Mouse (Mus musculus) erythroblast, embryonic 14.5 days (primary cell): ENCODE results near the gene Pdzd7. TPM values are rescaled to one million over a fixed set of nuclear protein-coding genes. Genes with fewer than 3 reads are reported as not detected.

Source experiments
- H3K27me3 ChIP-seq: 2 replicates; pipeline ENCODE4 v1.6.1; 2012; ENCODE audit warnings: inconsistent platforms; ENCODE audit not compliant: control insufficient read depth
- H3K36me3 ChIP-seq: 2 replicates; pipeline ENCODE4 v1.6.1; 2012; ENCODE audit warnings: mild to moderate bottlenecking, inconsistent platforms; ENCODE audit not compliant: control insufficient read depth
- H3K4me1 ChIP-seq: 2 replicates; pipeline ENCODE4 v1.6.1; 2012; ENCODE audit warnings: inconsistent platforms; ENCODE audit not compliant: control insufficient read depth
- H3K4me3 ChIP-seq: replicated peaks from 2 replicates; pipeline ENCODE3; 2012; ENCODE audit warnings: moderate library complexity, mild to moderate bottlenecking, inconsistent platforms
- H3K9me3 ChIP-seq: 2 replicates; pipeline ENCODE4 v1.6.1; 2012; ENCODE audit warnings: low read length, inconsistent platforms, mixed read lengths; ENCODE audit not compliant: control insufficient read depth
- GATA1 ChIP-seq: IDR thresholded peaks from 2 replicates; pipeline ENCODE4 v1.6.1; 2012; ENCODE audit warnings: low read length, inconsistent platforms, mixed read lengths
- TAL1 ChIP-seq: IDR thresholded peaks from 3 replicates; pipeline ENCODE4 v1.6.1; 2012; ENCODE audit warnings: low read length, inconsistent platforms, mixed read lengths
- polyA plus RNA-seq: library from polyadenylated mRNA; stranded (reverse); fragments of >175 nt; gene quantifications from 2 replicates; pipeline ENCODE4 v1.2.3, GENCODE M21; 2012

The Pdzd7 gene
- polyA plus RNA-seq, 1 experiment: not detected

DNA sequence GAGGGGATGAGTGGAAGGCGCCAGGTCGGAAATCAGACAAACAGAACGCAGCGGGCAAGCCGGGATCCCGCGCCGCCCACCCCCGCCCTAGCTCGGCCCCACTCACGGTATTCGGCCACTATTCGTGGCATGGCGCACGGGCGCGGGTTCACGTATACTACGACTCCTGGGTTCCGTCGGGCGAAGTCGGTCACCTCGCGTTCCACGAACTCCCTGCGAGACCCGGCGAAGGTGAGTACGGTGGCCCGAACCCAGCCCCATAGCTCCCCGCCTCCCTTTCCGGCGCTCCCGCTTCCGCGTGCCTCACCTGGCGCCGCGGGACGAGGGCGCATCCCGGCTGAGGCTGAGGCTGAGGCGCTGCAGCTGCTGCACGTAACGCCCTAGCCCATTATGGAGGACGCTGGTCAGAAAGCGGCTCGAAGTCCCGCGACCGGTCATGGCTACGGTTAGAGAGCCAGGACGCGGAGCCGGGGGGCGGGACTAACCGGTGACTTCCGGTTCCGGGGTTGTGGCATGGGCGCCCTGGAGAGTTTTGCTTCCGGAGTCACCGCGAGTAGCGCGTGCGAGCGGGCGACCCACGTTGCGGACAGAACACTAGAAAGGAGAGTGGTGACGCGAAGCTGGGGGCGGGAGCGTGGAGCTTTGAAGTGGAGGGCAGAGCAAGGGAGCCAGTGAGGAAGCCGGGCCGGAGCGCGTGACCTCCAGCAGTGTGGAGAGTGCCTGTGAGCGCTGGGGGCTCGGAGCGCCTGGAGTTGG is 39.4 kb downstream of the Pdzd7 start, which contains the start of gene Mrpl43:
Gene Mrpl43 (minus strand): TSS at position 486 of the 756 bp plus-strand sequence.
- Histone ChIP-seq H3K4me3 (peak within 1 kb of the TSS; percentile 79), H3K4me1 (peaks cover 27% of the 10 kb centered on the region), H3K36me3 (peaks cover 65% of the 10 kb centered on the region), H3K9me3 (no peaks in the 10 kb centered on the region), H3K27me3 (no peaks in the 10 kb centered on the region)
- TF ChIP-seq GATA1 (no peak), TAL1 (no peak)

DNA sequence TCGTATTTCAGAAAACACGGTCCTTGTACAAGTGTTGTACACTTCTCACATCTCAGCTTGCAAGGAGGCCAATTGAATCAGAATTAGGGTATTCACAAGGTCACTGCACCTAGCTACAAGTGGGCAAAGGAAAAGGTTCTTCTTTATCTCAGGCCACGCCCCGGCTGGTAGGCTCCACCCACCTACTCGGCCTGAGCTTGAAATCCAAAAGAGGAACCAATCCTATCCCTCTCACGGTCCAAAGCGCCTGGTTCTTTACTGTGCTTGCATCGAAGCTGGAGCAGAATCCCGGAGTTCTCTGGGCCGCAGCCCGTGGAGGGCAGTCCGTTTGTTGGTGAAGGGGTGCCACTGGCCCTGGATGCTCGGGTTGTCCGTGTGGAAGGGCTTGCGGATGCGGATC is 40.1 kb downstream of the Pdzd7 start, which contains the start of gene Twnk:
Gene Twnk (plus strand): TSS at position 220 of the 400 bp plus-strand sequence.
- H3K4me1 ChIP-seq: peaks cover 27% of the 10 kb centered on the region
- TF ChIP-seq TAL1 (no peak), GATA1 (no peak; the same call in 1 of the 2 replicates)
- H3K4me3 ChIP-seq: peak within 1 kb of the TSS; percentile 79

DNA sequence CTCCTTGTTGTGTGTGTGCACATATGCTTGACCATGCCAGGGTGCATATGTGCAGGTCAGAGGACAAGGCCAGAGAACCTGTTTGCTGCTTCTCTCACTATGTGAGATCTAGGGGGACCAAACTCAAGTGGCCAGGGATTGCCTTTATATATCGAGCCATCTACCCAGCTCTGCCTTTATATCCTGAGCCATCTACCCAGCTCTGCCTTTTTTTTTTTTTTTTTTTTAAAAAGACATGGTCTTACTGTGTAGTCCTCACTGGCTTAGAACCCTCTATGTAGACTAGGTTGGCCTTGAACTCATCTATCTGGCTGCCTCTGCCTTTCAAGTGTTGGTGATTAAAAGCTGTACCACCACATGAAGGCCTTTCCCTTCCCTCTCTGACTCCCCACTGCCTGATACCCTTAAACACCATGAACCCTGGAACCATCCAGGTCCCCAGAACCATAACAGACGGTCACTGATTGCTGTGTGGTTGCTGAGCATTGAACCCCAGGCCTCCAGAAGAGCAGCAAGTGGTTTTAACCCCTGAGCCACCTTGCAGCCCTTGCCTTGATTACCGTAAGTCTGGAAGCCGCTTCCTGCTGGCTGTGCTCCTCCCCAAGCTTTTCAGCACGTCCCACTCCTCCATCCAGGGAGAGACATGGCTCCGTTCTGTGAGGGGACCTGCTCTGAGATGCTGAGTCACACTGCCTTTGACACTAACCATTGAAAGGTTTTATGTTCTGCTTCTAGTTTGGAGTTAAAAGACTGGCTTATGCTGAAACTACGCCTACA is 41.6 kb downstream of the Pdzd7 start:
- peaks cover 27% of the 10 kb centered on the region for H3K4me1 ChIP-seq
- no peak for TF ChIP-seq TAL1
- no peak for TF ChIP-seq GATA1
- H3K4me3 ChIP-seq: no peak overlapping the region
- no peaks in the 10 kb centered on the region for H3K27me3 ChIP-seq
- peaks cover 53% of the 10 kb centered on the region for H3K36me3 ChIP-seq
- H3K9me3 ChIP-seq: no peaks in the 10 kb centered on the region

More for the DNA sequence above, 40.1 kb downstream of the Pdzd7 start, which contains the start of gene Twnk:
- H3K36me3 ChIP-seq: peaks cover 63% of the 10 kb centered on the region
- H3K9me3 ChIP-seq: no peaks in the 10 kb centered on the region
- no peaks in the 10 kb centered on the region for H3K27me3 ChIP-seq

DNA sequence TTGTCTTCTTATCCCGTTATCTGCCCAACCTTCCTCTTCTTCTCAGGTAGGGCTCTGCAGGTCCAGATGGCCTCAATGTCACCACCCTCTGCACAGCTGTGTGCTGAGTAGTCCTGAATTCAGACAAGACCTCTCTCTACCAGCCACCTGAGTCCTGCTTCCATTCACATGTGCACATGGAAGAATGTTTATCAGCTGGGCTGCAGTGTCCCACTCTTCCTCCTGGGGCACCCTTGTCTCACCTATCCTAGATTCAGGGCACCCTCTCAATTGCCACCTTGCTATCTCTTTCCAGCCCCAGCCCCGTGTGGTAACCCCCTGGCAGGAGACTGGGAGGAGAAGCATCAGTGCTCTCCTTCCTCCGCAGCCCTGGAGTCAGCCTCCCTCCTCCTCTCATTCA is 43.2 kb downstream of the Pdzd7 start:
- TF ChIP-seq TAL1 (no peak), GATA1 (no peak)
- H3K4me3 ChIP-seq: no peak overlapping the region
- no peaks in the 10 kb centered on the region for H3K27me3 ChIP-seq
- H3K9me3 ChIP-seq: no peaks in the 10 kb centered on the region
- H3K4me1 ChIP-seq: peaks cover 26% of the 10 kb centered on the region
- peaks cover 52% of the 10 kb centered on the region for H3K36me3 ChIP-seq

DNA sequence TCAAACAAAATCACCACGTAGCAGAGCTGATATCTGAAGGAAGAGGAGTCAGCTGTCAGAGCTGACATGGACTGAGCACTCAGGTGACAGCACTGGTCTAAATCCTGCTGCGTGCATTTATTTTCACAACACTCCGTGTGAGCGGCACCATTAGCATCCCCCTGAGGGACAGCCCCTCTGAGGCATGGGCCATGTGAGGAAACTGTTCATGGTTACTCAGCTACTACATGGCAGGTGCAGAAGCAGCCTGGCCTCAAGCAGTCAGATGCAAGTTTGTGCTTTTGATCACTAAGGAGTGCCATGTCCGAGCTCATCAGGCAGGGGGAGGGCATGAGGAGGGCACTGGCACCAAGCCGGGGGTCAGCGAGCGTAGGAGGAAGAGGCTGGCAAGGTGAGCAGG is 45.9 kb downstream of the Pdzd7 start:
- Histone ChIP-seq H3K4me1 (peaks cover 20% of the 10 kb centered on the region), H3K9me3 (no peaks in the 10 kb centered on the region), H3K36me3 (peaks cover 54% of the 10 kb centered on the region), H3K4me3 (no peak overlapping the region), H3K27me3 (no peaks in the 10 kb centered on the region)
- TF ChIP-seq GATA1 (no peak), TAL1 (no peak)

DNA sequence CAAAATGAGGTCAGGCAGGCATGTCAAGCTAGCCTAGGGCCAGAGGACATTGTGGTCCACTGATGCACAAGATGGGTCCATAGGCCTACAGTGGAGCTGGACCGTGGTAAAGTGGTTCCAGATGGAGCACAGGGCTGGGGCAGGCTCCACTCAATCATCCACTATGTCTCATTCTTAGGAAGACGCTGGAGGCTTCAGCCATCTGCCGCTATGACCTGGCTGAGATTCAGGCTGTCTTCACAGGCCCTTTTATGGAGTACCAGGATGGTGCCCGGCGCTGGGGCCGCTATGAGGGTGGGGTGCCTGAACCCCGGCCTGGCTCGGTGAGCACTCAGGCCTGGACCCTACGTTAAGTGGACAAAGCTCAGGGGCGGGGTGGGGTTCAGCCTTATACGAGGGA is 47.7 kb downstream of the Pdzd7 start:
- H3K4me1 ChIP-seq: peaks cover 20% of the 10 kb centered on the region
- H3K4me3 ChIP-seq: no peak overlapping the region
- H3K36me3 ChIP-seq: peaks cover 35% of the 10 kb centered on the region
- no peak for TF ChIP-seq TAL1
- no peak for TF ChIP-seq GATA1
- H3K9me3 ChIP-seq: no peaks in the 10 kb centered on the region
- no peaks in the 10 kb centered on the region for H3K27me3 ChIP-seq

DNA sequence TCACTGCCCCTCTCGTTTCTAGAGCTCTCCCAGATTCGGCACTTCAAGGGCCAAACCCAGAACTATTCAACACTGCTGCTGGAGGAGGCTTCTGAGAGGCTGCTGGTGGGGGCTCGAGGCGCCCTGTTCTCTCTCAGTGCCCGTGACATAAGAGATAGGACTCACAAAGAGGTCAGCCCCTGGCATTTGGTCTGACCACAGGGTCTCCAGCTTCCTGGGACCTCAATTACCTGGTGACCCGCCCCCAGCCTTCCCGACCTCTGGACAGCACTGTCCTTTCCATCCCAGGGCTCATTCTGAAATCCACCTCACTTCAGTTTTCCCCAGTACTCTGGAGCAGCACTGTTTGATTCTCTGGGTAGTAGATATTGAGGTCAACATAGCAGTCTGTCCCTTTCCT is 52.8 kb downstream of the Pdzd7 start:
- TF ChIP-seq GATA1 (no peak), TAL1 (no peak)
- Histone ChIP-seq H3K4me3 (no peak overlapping the region), H3K9me3 (no peaks in the 10 kb centered on the region), H3K27me3 (peaks cover 38% of the 10 kb centered on the region), H3K36me3 (peaks cover 8% of the 10 kb centered on the region; the same call in 1 of the 2 replicates), H3K4me1 (peaks cover 20% of the 10 kb centered on the region)

DNA sequence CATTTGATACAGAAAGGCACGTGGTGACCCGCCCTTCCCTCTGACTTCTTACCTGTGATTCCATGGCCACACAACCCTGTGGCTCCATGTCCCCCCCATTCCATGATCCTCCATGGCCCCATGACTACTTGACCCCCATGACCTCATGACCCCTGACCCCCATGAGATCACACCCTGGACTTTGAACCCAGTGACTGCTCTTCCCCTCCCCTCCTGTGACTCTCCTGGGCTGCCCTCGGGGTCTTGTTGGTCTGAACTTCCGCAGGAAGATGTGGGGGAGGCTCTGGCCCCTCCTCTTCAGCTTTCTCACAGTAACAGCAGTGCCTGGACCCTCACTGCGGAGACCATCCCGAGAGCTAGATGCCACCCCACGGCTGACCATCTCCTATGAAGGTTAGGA is 53.3 kb downstream of the Pdzd7 start:
- no peaks in the 10 kb centered on the region for H3K9me3 ChIP-seq
- peaks cover 41% of the 10 kb centered on the region for H3K27me3 ChIP-seq
- H3K4me1 ChIP-seq: peaks cover 17% of the 10 kb centered on the region
- H3K4me3 ChIP-seq: no peak overlapping the region
- peaks cover 4% of the 10 kb centered on the region; the same call in 1 of the 2 replicates for H3K36me3 ChIP-seq
- TF ChIP-seq GATA1 (no peak), TAL1 (no peak)

DNA sequence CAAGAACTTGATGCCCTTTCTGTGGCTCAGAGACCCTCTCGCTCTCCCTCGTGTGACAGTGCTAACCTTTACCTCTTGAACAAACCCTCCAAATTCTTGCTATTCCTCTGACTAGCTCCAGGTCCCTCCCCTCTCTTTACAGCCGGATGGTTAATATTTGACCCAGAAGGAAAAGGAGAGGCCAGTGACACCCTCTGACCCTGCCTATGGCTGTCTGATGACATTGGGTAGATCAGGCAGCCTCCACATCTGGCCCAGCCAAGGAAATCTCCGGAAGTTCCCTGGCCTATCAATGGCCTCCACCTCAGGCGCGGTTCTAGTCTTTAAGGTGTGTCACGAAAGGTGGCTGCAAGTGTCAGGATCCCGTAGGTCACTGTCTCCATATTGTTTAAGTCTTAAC is 54.5 kb downstream of the Pdzd7 start:
- TF ChIP-seq GATA1: no peak
- TF ChIP-seq TAL1: no peak
- Histone ChIP-seq H3K36me3 (no peaks in the 10 kb centered on the region; the same call in 1 of the 2 replicates), H3K9me3 (no peaks in the 10 kb centered on the region), H3K27me3 (peaks cover 41% of the 10 kb centered on the region), H3K4me3 (no peak overlapping the region), H3K4me1 (peaks cover 6% of the 10 kb centered on the region; the same call in 1 of the 2 replicates)
